Mouse (Mus musculus): ENCODE data around the gene Stx11.

DNA sequence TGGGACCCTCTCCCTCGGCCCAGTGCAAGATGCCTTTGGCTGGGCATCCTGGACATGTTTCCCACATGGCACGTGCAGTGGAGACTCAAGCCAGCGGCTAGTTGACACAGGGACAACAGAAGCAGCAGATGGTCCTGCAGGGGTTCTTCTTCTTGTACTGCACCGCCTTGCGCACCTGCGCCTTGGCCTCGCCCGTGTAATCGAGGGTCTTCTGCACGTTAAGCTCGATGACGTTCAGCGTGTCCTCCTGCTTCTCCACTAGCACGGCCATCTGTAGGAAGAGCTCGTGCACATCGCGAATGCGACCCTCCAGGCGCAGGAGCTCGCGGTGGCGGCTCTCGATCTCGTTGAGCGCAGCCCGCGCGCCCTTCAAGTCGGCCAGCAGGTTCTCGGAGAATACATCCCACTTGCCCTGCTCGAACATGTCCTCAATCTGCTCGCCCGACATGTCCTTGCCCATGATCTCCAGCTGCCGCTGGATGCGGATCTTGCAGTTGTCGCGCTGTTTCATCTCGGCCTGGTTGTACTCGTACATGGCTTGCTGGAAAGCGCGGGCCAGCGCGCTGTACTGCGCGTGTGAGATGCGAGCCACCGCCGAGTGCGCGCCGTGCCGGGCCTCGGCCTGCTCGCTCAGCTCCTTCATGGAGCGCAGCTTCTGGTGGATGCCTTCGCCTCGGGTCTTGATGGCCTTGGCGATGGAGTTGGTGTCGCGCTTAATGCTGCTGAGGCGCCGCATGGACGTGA, 22.9 kb downstream of the Stx11 start:
- no peak for TF ChIP-seq CTCF (IDR thresholded peaks at IDR 0.05; ENCODE audit: low read depth)
- TF ChIP-seq EP300 (IDR thresholded peaks at IDR 0.05; ENCODE audit: low read depth), result no peak

Data from liver, postnatal 0 days (tissue).